Mouse (Mus musculus): Measurements from ENCODE around the gene Ints5.

GRCm38 (mm10) chr19:8871267-8872186 lies 21.3 kb upstream of the Ints5 start, which contains the start of gene Ubxn1:
- TF ChIP-seq GATA1 (IDR thresholded peaks at IDR 0.05; ENCODE audit: low read length) (no peak), TAL1 (IDR thresholded peaks at IDR 0.05; ENCODE audit: low read length) (no peak)

Measured in erythroblast, embryonic 14.5 days (primary cell).